Mouse (Mus musculus) kidney, adult 2 months (tissue): Measurements from ENCODE around the gene Lpin2. TPM values are rescaled to one million over a fixed set of nuclear protein-coding genes. Genes with fewer than 3 reads are reported as not detected.

Experiments
- DNase-seq: peaks from one replicate; pipeline ENCODE4 v3.0.0; 2021
- H3K27ac ChIP-seq: fragments of 200-500 bp; 2 replicates; pipeline ENCODE4 v1.5.1; 2012; ENCODE audit warnings: low read depth, low read length, control low read depth, inconsistent platforms; ENCODE audit not compliant: insufficient read depth
- H3K27me3 ChIP-seq: fragments of 200-500 bp; replicated peaks from 2 replicates; pipeline ENCODE4 v1.6.1; 2012; ENCODE audit warnings: mild to moderate bottlenecking, moderate library complexity, low read length, inconsistent platforms; ENCODE audit not compliant: control insufficient read depth, insufficient read depth
- H3K36me3 ChIP-seq: fragments of 200-500 bp; 2 replicates; pipeline ENCODE4 v1.6.1; 2012; ENCODE audit warnings: mild to moderate bottlenecking, moderate library complexity, low read length, inconsistent platforms; ENCODE audit not compliant: control insufficient read depth, insufficient read depth
- H3K4me1 ChIP-seq: fragments of 200-500 bp; 2 replicates; pipeline ENCODE4 v1.6.1; 2011; ENCODE audit warnings: low read length; ENCODE audit not compliant: control insufficient read depth, insufficient read depth
- H3K4me3 ChIP-seq: fragments of 200-500 bp; 2 replicates; pipeline ENCODE4 v1.5.1; 2011; ENCODE audit warnings: mild to moderate bottlenecking, low read depth, low read length, control low read depth; ENCODE audit not compliant: insufficient read depth
- CTCF ChIP-seq: fragments of 200-500 bp; conservative IDR thresholded peaks from 2 replicates; pipeline ENCODE4 v1.5.1; 2011; ENCODE audit warnings: low read depth, mild to moderate bottlenecking, control low read depth, low read length, moderate library complexity, mixed read lengths; ENCODE audit not compliant: insufficient read depth, insufficient read length
- POLR2A ChIP-seq: fragments of 200-500 bp; IDR thresholded peaks from one replicate; pipeline ENCODE4 v1.6.1; 2011; ENCODE audit warnings: low read depth, low read length, control low read depth
- WGBS: fragments of 180-500 bp; shearing (Covaris S2); methylation state at CpG from one replicate; pipeline ENCODE4 v1.1.7; 2018; 5-methylcytosine and 5-hydroxymethylcytosine counted together
- polyA plus RNA-seq: library from polyadenylated mRNA; depleted of rRNA; stranded (reverse); fragments of >200 nt; gene quantifications from 2 replicates; pipeline ENCODE4 v1.2.3, GENCODE M21; 2012

Lpin2 gene
- polyA plus RNA-seq, 1 experiment = 17.7 TPM

GRCm38 (mm10) chr17:71225091-71225490, 42.7 kb downstream of the Lpin2 start:
- Histone ChIP-seq H3K27me3 (no peaks in the 10 kb centered on the region), H3K36me3 (no peaks in the 10 kb centered on the region; the same call in 1 of the 2 replicates), H3K4me1 (no peaks in the 10 kb centered on the region), H3K27ac (no peak overlapping the region), H3K4me3 (no peak overlapping the region)
- 53% methylated on average over 5 of the region's 5 CpGs for WGBS
- no peak for DNase-seq
- TF ChIP-seq CTCF (peak; percentile 56), POLR2A (no peak)

- peaks cover 6% of the 10 kb centered on the region for H3K36me3 ChIP-seq
- H3K27ac ChIP-seq = no peak overlapping the region
- DNase-seq = no peak
- WGBS = 88% methylated on average over 9 of the region's 9 CpGs
- TF ChIP-seq CTCF = no peak
- TF ChIP-seq POLR2A = no peak
- no peaks in the 10 kb centered on the region; the same call in 1 of the 2 replicates for H3K4me1 ChIP-seq
- H3K27me3 ChIP-seq = no peaks in the 10 kb centered on the region
- H3K4me3 ChIP-seq = no peak overlapping the region
Measured at GRCm38 (mm10) chr17:71227128-71227895, 45.0 kb downstream of the Lpin2 start.

GRCm38 (mm10) chr17:71228651-71229050, 46.3 kb downstream of the Lpin2 start:
- DNase-seq = no peak
- no peaks in the 10 kb centered on the region; the same call in 1 of the 2 replicates for H3K4me1 ChIP-seq
- no peak for TF ChIP-seq CTCF
- no peak for TF ChIP-seq POLR2A
- H3K27me3 ChIP-seq = no peaks in the 10 kb centered on the region
- H3K36me3 ChIP-seq = peaks cover 9% of the 10 kb centered on the region
- no peak overlapping the region for H3K4me3 ChIP-seq
- no peak overlapping the region for H3K27ac ChIP-seq
- 83% methylated on average over 7 of the region's 7 CpGs for WGBS

GRCm38 (mm10) chr17:71230108-71230709, 47.8 kb downstream of the Lpin2 start:
- Histone ChIP-seq H3K27ac (no peak overlapping the region), H3K4me1 (no peaks in the 10 kb centered on the region; the same call in 1 of the 2 replicates), H3K36me3 (peaks cover 9% of the 10 kb centered on the region), H3K27me3 (no peaks in the 10 kb centered on the region), H3K4me3 (no peak overlapping the region)
- DNase-seq = no peak
- WGBS = 62% methylated on average over 9 of the region's 9 CpGs
- no peak for TF ChIP-seq CTCF
- TF ChIP-seq POLR2A = no peak

- TF ChIP-seq CTCF = no peak
- TF ChIP-seq POLR2A = no peak
- WGBS = 84% methylated on average over 2 of the region's 2 CpGs
- DNase-seq = no peak
- no peaks in the 10 kb centered on the region; the same call in 1 of the 2 replicates for H3K4me1 ChIP-seq
- no peak overlapping the region for H3K27ac ChIP-seq
- no peak overlapping the region for H3K4me3 ChIP-seq
- peaks cover 9% of the 10 kb centered on the region for H3K36me3 ChIP-seq
- H3K27me3 ChIP-seq = no peaks in the 10 kb centered on the region
Measured at GRCm38 (mm10) chr17:71231998-71232397, 49.6 kb downstream of the Lpin2 start.

GRCm38 (mm10) chr17:71233210-71233609, 50.9 kb downstream of the Lpin2 start:
- peaks cover 9% of the 10 kb centered on the region for H3K36me3 ChIP-seq
- WGBS = 92% methylated on average over 4 of the region's 4 CpGs
- no peak overlapping the region for H3K4me3 ChIP-seq
- no peaks in the 10 kb centered on the region for H3K27me3 ChIP-seq
- TF ChIP-seq POLR2A (no peak), CTCF (no peak)
- no peaks in the 10 kb centered on the region; the same call in 1 of the 2 replicates for H3K4me1 ChIP-seq
- no peak overlapping the region for H3K27ac ChIP-seq
- no peak for DNase-seq

DNA sequence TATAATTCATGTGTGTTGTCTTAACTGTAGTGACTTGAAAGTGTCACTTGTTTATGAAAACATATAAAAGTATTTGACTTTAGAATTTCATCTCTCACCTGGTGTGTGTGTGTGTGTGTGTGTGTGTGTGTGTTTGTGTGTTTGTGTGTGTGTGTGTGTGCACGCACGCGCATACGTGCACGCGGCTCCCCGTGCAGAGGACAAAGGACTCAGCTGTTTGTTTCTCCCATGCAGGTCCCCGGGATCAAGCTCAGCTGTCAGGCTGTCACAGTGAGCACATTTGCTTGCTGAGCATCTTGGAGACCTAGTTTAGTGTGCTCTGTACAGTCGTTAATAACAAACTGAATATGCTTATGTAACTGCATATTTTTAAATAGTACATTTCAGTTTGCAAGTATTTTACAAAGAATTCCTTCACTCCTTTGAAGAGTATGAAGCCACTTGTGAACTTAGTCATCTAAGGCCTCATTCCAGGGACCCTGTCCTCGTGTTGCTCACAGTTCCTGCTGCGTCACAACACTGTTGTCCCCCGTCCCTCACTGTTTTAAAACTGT, 51.8 kb downstream of the Lpin2 start:
- Histone ChIP-seq H3K36me3 (peaks cover 9% of the 10 kb centered on the region), H3K4me1 (no peaks in the 10 kb centered on the region; the same call in 1 of the 2 replicates), H3K27me3 (no peaks in the 10 kb centered on the region), H3K4me3 (no peak overlapping the region), H3K27ac (no peak overlapping the region)
- no peak for DNase-seq
- 82% methylated on average over 12 of the region's 12 CpGs for WGBS
- TF ChIP-seq CTCF (no peak), POLR2A (no peak)
